Mouse (Mus musculus): ENCODE measurements at regions not wholly inside any gene's neighbourhood (a gene's known extent, or its start where the extent isn't known, plus 50 kb on each side); places are given as distances from the start of the nearest gene placed in this dataset.

- WGBS = 85% methylated on average over 7 of the region's 7 CpGs
- Histone ChIP-seq H3K9me3 (replicated peaks; ENCODE audit: control insufficient read depth, low read length, poor library complexity, severe bottlenecking) (no peaks in the 10 kb centered on the region; the same call in 1 of the 2 replicates), H3K4me1 (ENCODE audit: control insufficient read depth, insufficient read depth, low read length) (peaks cover 5% of the 10 kb centered on the region), H3K36me3 (ENCODE audit: control insufficient read depth, insufficient read depth, low read length) (no peaks in the 10 kb centered on the region), H3K4me3 (ENCODE audit: low read depth, low read length) (no peak overlapping the region), H3K4me2 (ENCODE audit: low read length) (no peak overlapping the region), H3K9ac (ENCODE audit: low read depth, low read length) (no peak overlapping the region), H3K27ac (ENCODE audit: low read length) (no peak overlapping the region), H3K27me3 (ENCODE audit: control insufficient read depth, insufficient read depth, low read depth, low read length) (no peaks in the 10 kb centered on the region)
- ATAC-seq = no peak
Measured at GRCm38 (mm10) chr10:39233191-39233590, 69.6 kb upstream of the Ccn6 start.

- no peak overlapping the region for H3K27ac ChIP-seq (ENCODE audit: low read length)
- no peaks in the 10 kb centered on the region; the same call in 1 of the 2 replicates for H3K9me3 ChIP-seq (replicated peaks; ENCODE audit: control insufficient read depth, low read length, poor library complexity, severe bottlenecking)
- no peak overlapping the region for H3K9ac ChIP-seq (ENCODE audit: low read depth, low read length)
- 43% methylated on average over 14 of the region's 14 CpGs for WGBS
- H3K36me3 ChIP-seq (ENCODE audit: control insufficient read depth, insufficient read depth, low read length) = no peaks in the 10 kb centered on the region
- no peak overlapping the region for H3K4me3 ChIP-seq (ENCODE audit: low read depth, low read length)
- ATAC-seq = no peak
- peaks cover 19% of the 10 kb centered on the region for H3K4me1 ChIP-seq (ENCODE audit: control insufficient read depth, insufficient read depth, low read length)
- H3K27me3 ChIP-seq (ENCODE audit: control insufficient read depth, insufficient read depth, low read depth, low read length) = no peaks in the 10 kb centered on the region
- H3K4me2 ChIP-seq (ENCODE audit: low read length) = no peak overlapping the region
Measured at GRCm38 (mm10) chr10:39230634-39231410, 67.2 kb upstream of the Ccn6 start.

- Histone ChIP-seq H3K9me3 (replicated peaks; ENCODE audit: control insufficient read depth, low read length, poor library complexity, severe bottlenecking) (no peaks in the 10 kb centered on the region; the same call in 1 of the 2 replicates), H3K36me3 (ENCODE audit: control insufficient read depth, insufficient read depth, low read length) (no peaks in the 10 kb centered on the region), H3K4me1 (ENCODE audit: control insufficient read depth, insufficient read depth, low read length) (peaks cover 19% of the 10 kb centered on the region), H3K4me2 (ENCODE audit: low read length) (no peak overlapping the region), H3K4me3 (ENCODE audit: low read depth, low read length) (no peak overlapping the region), H3K9ac (ENCODE audit: low read depth, low read length) (no peak overlapping the region), H3K27me3 (ENCODE audit: control insufficient read depth, insufficient read depth, low read depth, low read length) (no peaks in the 10 kb centered on the region), H3K27ac (ENCODE audit: low read length) (no peak overlapping the region)
- ATAC-seq = no peak
- 98% methylated on average over 4 of the region's 4 CpGs for WGBS
Measured at GRCm38 (mm10) chr10:39229233-39229632, 65.6 kb upstream of the Ccn6 start.

GRCm38 (mm10) chr10:39228027-39228426 is 64.4 kb upstream of the Ccn6 start:
- peak overlapping the region; percentile 42 for H3K4me2 ChIP-seq (ENCODE audit: low read length)
- H3K4me3 ChIP-seq (ENCODE audit: low read depth, low read length) = no peak overlapping the region
- ATAC-seq = no peak
- no peaks in the 10 kb centered on the region for H3K9me3 ChIP-seq (replicated peaks; ENCODE audit: control insufficient read depth, low read length, poor library complexity, severe bottlenecking)
- H3K36me3 ChIP-seq (ENCODE audit: control insufficient read depth, insufficient read depth, low read length) = no peaks in the 10 kb centered on the region
- peak overlapping the region; percentile 33; the same call in 1 of the 2 replicates for H3K9ac ChIP-seq (ENCODE audit: low read depth, low read length)
- H3K27me3 ChIP-seq (ENCODE audit: control insufficient read depth, insufficient read depth, low read depth, low read length) = no peaks in the 10 kb centered on the region
- H3K27ac ChIP-seq (ENCODE audit: low read length) = peak overlapping the region; percentile 60
- 33% methylated on average over 5 of the region's 5 CpGs for WGBS
- H3K4me1 ChIP-seq (ENCODE audit: control insufficient read depth, insufficient read depth, low read length) = peaks cover 19% of the 10 kb centered on the region

- no peak overlapping the region for H3K4me3 ChIP-seq (ENCODE audit: low read depth, low read length)
- H3K27me3 ChIP-seq (ENCODE audit: control insufficient read depth, insufficient read depth, low read depth, low read length) = no peaks in the 10 kb centered on the region
- H3K9ac ChIP-seq (ENCODE audit: low read depth, low read length) = peak overlapping the region; percentile 33; the same call in 1 of the 2 replicates
- H3K36me3 ChIP-seq (ENCODE audit: control insufficient read depth, insufficient read depth, low read length) = no peaks in the 10 kb centered on the region
- H3K4me1 ChIP-seq (ENCODE audit: control insufficient read depth, insufficient read depth, low read length) = peaks cover 19% of the 10 kb centered on the region
- H3K9me3 ChIP-seq (replicated peaks; ENCODE audit: control insufficient read depth, low read length, poor library complexity, severe bottlenecking) = no peaks in the 10 kb centered on the region
- H3K4me2 ChIP-seq (ENCODE audit: low read length) = peak overlapping the region; percentile 42
- ATAC-seq = peak; percentile 69
- WGBS = 20% methylated on average over 13 of the region's 13 CpGs
- peak overlapping the region; percentile 60 for H3K27ac ChIP-seq (ENCODE audit: low read length)
Measured at GRCm38 (mm10) chr10:39227499-39227942, 63.9 kb upstream of the Ccn6 start.

GRCm38 (mm10) chr10:39226518-39226917 is 62.9 kb upstream of the Ccn6 start:
- H3K4me3 ChIP-seq (ENCODE audit: low read depth, low read length) = no peak overlapping the region
- 65% methylated on average over 2 of the region's 2 CpGs for WGBS
- no peaks in the 10 kb centered on the region for H3K27me3 ChIP-seq (ENCODE audit: control insufficient read depth, insufficient read depth, low read depth, low read length)
- H3K4me2 ChIP-seq (ENCODE audit: low read length) = no peak overlapping the region
- H3K4me1 ChIP-seq (ENCODE audit: control insufficient read depth, insufficient read depth, low read length) = peaks cover 19% of the 10 kb centered on the region
- H3K9me3 ChIP-seq (replicated peaks; ENCODE audit: control insufficient read depth, low read length, poor library complexity, severe bottlenecking) = no peaks in the 10 kb centered on the region
- no peaks in the 10 kb centered on the region for H3K36me3 ChIP-seq (ENCODE audit: control insufficient read depth, insufficient read depth, low read length)
- H3K27ac ChIP-seq (ENCODE audit: low read length) = no peak overlapping the region
- no peak for ATAC-seq
- H3K9ac ChIP-seq (ENCODE audit: low read depth, low read length) = no peak overlapping the region

- no peak overlapping the region for H3K9ac ChIP-seq (ENCODE audit: low read depth, low read length)
- no peak for ATAC-seq
- H3K4me2 ChIP-seq (ENCODE audit: low read length) = no peak overlapping the region
- no peaks in the 10 kb centered on the region for H3K9me3 ChIP-seq (replicated peaks; ENCODE audit: control insufficient read depth, low read length, poor library complexity, severe bottlenecking)
- no peak overlapping the region for H3K27ac ChIP-seq (ENCODE audit: low read length)
- H3K4me1 ChIP-seq (ENCODE audit: control insufficient read depth, insufficient read depth, low read length) = peaks cover 16% of the 10 kb centered on the region
- H3K27me3 ChIP-seq (ENCODE audit: control insufficient read depth, insufficient read depth, low read depth, low read length) = no peaks in the 10 kb centered on the region
- H3K36me3 ChIP-seq (ENCODE audit: control insufficient read depth, insufficient read depth, low read length) = no peaks in the 10 kb centered on the region
- 48% methylated on average over 5 of the region's 5 CpGs for WGBS
- no peak overlapping the region for H3K4me3 ChIP-seq (ENCODE audit: low read depth, low read length)
Measured at GRCm38 (mm10) chr10:39224449-39225094, 61.0 kb upstream of the Ccn6 start.

- Histone ChIP-seq H3K4me1 (ENCODE audit: control insufficient read depth, insufficient read depth, low read length) (no peaks in the 10 kb centered on the region), H3K27ac (ENCODE audit: low read length) (no peak overlapping the region), H3K4me3 (ENCODE audit: low read depth, low read length) (no peak overlapping the region), H3K9me3 (replicated peaks; ENCODE audit: control insufficient read depth, low read length, poor library complexity, severe bottlenecking) (peaks cover 5% of the 10 kb centered on the region; the same call in 1 of the 2 replicates), H3K27me3 (ENCODE audit: control insufficient read depth, insufficient read depth, low read depth, low read length) (no peaks in the 10 kb centered on the region), H3K9ac (ENCODE audit: low read depth, low read length) (no peak overlapping the region), H3K4me2 (ENCODE audit: low read length) (no peak overlapping the region), H3K36me3 (ENCODE audit: control insufficient read depth, insufficient read depth, low read length) (no peaks in the 10 kb centered on the region)
- 86% methylated on average over 2 of the region's 2 CpGs for WGBS
- ATAC-seq = no peak
Measured at GRCm38 (mm10) chr10:39221028-39221427, 57.4 kb upstream of the Ccn6 start.

GRCm38 (mm10) chr10:39219366-39219765 is 55.8 kb upstream of the Ccn6 start:
- Histone ChIP-seq H3K27ac (ENCODE audit: low read length) (no peak overlapping the region), H3K9ac (ENCODE audit: low read depth, low read length) (no peak overlapping the region), H3K4me1 (ENCODE audit: control insufficient read depth, insufficient read depth, low read length) (no peaks in the 10 kb centered on the region), H3K4me2 (ENCODE audit: low read length) (no peak overlapping the region), H3K36me3 (ENCODE audit: control insufficient read depth, insufficient read depth, low read length) (no peaks in the 10 kb centered on the region), H3K27me3 (ENCODE audit: control insufficient read depth, insufficient read depth, low read depth, low read length) (no peaks in the 10 kb centered on the region), H3K9me3 (replicated peaks; ENCODE audit: control insufficient read depth, low read length, poor library complexity, severe bottlenecking) (peaks cover 5% of the 10 kb centered on the region; the same call in 1 of the 2 replicates), H3K4me3 (ENCODE audit: low read depth, low read length) (no peak overlapping the region)
- ATAC-seq = no peak
- 93% methylated on average over 2 of the region's 2 CpGs for WGBS
